Mouse (Mus musculus) hindbrain, embryonic 10.5 days (tissue): Measurements from ENCODE around the gene Carmil2. TPM values are rescaled to one million over a fixed set of nuclear protein-coding genes. Genes with fewer than 3 reads are reported as not detected.

Source experiments
- polyA plus RNA-seq: library from polyadenylated mRNA; unstranded; fragments of >200 nt; fragmentation: Nextera tagmentation; extraction: Ambion mirVana; gene quantifications from 2 replicates; pipeline ENCODE4 v1.2.1, GENCODE M21; 2016

Carmil2 gene
- polyA plus RNA-seq, 1 experiment from 2014 or later, result 4.9 TPM

Other genes with a start within 250 kb of the Carmil2 start
- gene Tppp3, start 214.7 kb upstream of the Carmil2 start, polyA plus RNA-seq, result 131 and 243 TPM in 2 replicates
- gene Zdhhc1, start 189.4 kb upstream of the Carmil2 start, polyA plus RNA-seq, result 23.3 and 29.2 TPM in 2 replicates
- gene Hsd11b2, start 167.5 kb upstream of the Carmil2 start, polyA plus RNA-seq, result 24.1 and 36.7 TPM in 2 replicates
- 90.8 and 119 TPM in 2 replicates for gene Atp6v0d1, start 120.2 kb upstream of the Carmil2 start, polyA plus RNA-seq
- gene Ripor1, start 81.0 kb upstream of the Carmil2 start, polyA plus RNA-seq, result 17.7 and 23.7 TPM in 2 replicates
- gene Ctcf, start 49.7 kb upstream of the Carmil2 start, polyA plus RNA-seq, result 102 and 138 TPM in 2 replicates
- gene Agrp, start 48.9 kb upstream of the Carmil2 start, polyA plus RNA-seq, result 0.61 and 0.73 TPM in 2 replicates
- gene Acd, start 14.8 kb downstream of the Carmil2 start, polyA plus RNA-seq, result 81.3 and 92.6 TPM in 2 replicates
- 23.3 and 32.2 TPM in 2 replicates for gene Pard6a, start 14.9 kb downstream of the Carmil2 start, polyA plus RNA-seq
- gene 4933405L10Rik, start 21.4 kb downstream of the Carmil2 start, polyA plus RNA-seq, result 0.14 TPM in 1 of 2 replicates, not detected in the other
- 40.7 and 44.6 TPM in 2 replicates for gene Enkd1, start 21.9 kb downstream of the Carmil2 start, polyA plus RNA-seq
- gene Gfod2, start 72.4 kb downstream of the Carmil2 start, polyA plus RNA-seq, result 36.8 and 49.8 TPM in 2 replicates
- gene Ranbp10, start 141.1 kb downstream of the Carmil2 start, polyA plus RNA-seq, result 10.4 and 11.1 TPM in 2 replicates
- 0.51 and 1.8 TPM in 2 replicates for gene Tsnaxip1, start 141.5 kb downstream of the Carmil2 start, polyA plus RNA-seq
- gene Cenpt, start 167.0 kb downstream of the Carmil2 start, polyA plus RNA-seq, result 55.2 and 58.1 TPM in 2 replicates
- 78.3 and 83.5 TPM in 2 replicates for gene Thap11, start 168.9 kb downstream of the Carmil2 start, polyA plus RNA-seq
- 364 and 407 TPM in 2 replicates for gene Nutf2, start 174.3 kb downstream of the Carmil2 start, polyA plus RNA-seq
- gene Edc4, start 194.6 kb downstream of the Carmil2 start, polyA plus RNA-seq, result 72.4 and 75.8 TPM in 2 replicates
- gene Nrn1l, start 207.3 kb downstream of the Carmil2 start, polyA plus RNA-seq, result 0.39 and 0.73 TPM in 2 replicates
- 28.8 and 31.0 TPM in 2 replicates for gene Pskh1, start 214.2 kb downstream of the Carmil2 start, polyA plus RNA-seq
- gene Ctrl, start 247.6 kb downstream of the Carmil2 start, polyA plus RNA-seq, result 1.7 and 2.5 TPM in 2 replicates